Mouse (Mus musculus): Measurements from ENCODE around the gene BC048562.

DNA sequence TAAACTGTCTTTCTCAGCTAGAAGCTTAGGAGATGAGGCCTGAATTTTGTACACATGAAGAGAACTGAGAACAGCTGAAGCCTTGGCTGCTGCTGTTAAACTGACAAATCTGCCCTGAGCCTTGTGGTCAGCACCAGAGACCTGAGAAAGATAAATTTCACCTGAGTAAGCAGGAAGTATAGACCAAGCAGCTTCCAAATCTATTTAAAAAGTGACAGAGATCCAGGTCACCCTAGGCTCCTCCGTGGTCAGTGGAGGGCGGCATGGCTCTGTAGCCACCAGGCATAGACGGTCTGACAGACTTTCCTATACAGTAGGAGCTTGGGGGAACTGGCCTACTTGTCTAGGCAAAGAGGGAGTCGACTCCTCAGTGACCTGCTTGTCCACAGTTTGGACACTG lies 49.5 kb upstream of the BC048562 start:
- no peak for TF ChIP-seq CTCF (IDR thresholded peaks at IDR 0.05; ENCODE audit: extremely low read depth, insufficient read depth, insufficient read length, insufficient replicate concordance)
- no peak for TF ChIP-seq POLR2A (IDR thresholded peaks at IDR 0.05; ENCODE audit: low read depth, low read length)
